Mouse (Mus musculus) heart, adult 2 months (tissue): ENCODE data around the gene Vldlr.

Experiments
- CTCF ChIP-seq: fragments of 200-600 bp; IDR thresholded peaks from 2 replicates; pipeline ENCODE4 v1.8.1; 2022; ENCODE audit warnings: antibody characterized with exemption, mild to moderate bottlenecking, moderate library complexity
- POLR2A ChIP-seq: fragments of 200-500 bp; IDR thresholded peaks from 2 replicates; pipeline ENCODE4 v1.6.1; 2011; ENCODE audit warnings: mild to moderate bottlenecking, low read depth, low read length, control low read depth; ENCODE audit not compliant: insufficient read depth

- TF ChIP-seq POLR2A (no peak), CTCF (no peak)
Measured at GRCm38 (mm10) chr19:27243527-27243926, 27.2 kb downstream of the Vldlr start.
